Mouse (Mus musculus): ENCODE measurements around the gene Arhgap15. TPM values are rescaled to one million over a fixed set of nuclear protein-coding genes. Genes with fewer than 3 reads are reported as not detected.

Gene Arhgap15
- polyA plus RNA-seq, 1 experiment from 2014 or later, result 0.38 TPM

- WGBS, result 81% methylated on average over 10 of the region's 10 CpGs
- Histone ChIP-seq H3K4me2 (no peak overlapping the region), H3K9me3 (replicated peaks) (no peaks in the 10 kb centered on the region), H3K36me3 (no peaks in the 10 kb centered on the region), H3K27me3 (replicated peaks) (no peaks in the 10 kb centered on the region), H3K4me3 (no peak overlapping the region), H3K9ac (no peak overlapping the region), H3K4me1 (replicated peaks) (no peaks in the 10 kb centered on the region), H3K27ac (ENCODE audit: poor library complexity, severe bottlenecking) (no peak overlapping the region)
- no peak for ATAC-seq (ENCODE audit: insufficient number of reproducible peaks, low FRiP score)
These were observed 592.5 kb downstream of the Arhgap15 start for GRCm38 (mm10) chr2:44341091-44341571.

GRCm38 (mm10) chr2:44344861-44345260 lies 596.2 kb downstream of the Arhgap15 start:
- H3K4me2 ChIP-seq, result no peak overlapping the region
- WGBS, result 86% methylated on average over 8 of the region's 8 CpGs
- H3K36me3 ChIP-seq, result no peaks in the 10 kb centered on the region
- no peak overlapping the region for H3K9ac ChIP-seq
- H3K27ac ChIP-seq (ENCODE audit: poor library complexity, severe bottlenecking), result no peak overlapping the region
- no peaks in the 10 kb centered on the region for H3K9me3 ChIP-seq (replicated peaks)
- H3K4me3 ChIP-seq, result no peak overlapping the region
- no peaks in the 10 kb centered on the region for H3K27me3 ChIP-seq (replicated peaks)
- H3K4me1 ChIP-seq (replicated peaks), result no peaks in the 10 kb centered on the region
- no peak for ATAC-seq (ENCODE audit: insufficient number of reproducible peaks, low FRiP score)

- H3K27ac ChIP-seq (ENCODE audit: poor library complexity, severe bottlenecking), result no peak overlapping the region
- ATAC-seq (ENCODE audit: insufficient number of reproducible peaks, low FRiP score), result no peak
- H3K4me1 ChIP-seq (replicated peaks), result no peaks in the 10 kb centered on the region
- WGBS, result 84% methylated on average over 5 of the region's 5 CpGs
- no peak overlapping the region for H3K9ac ChIP-seq
- H3K4me3 ChIP-seq, result no peak overlapping the region
- no peaks in the 10 kb centered on the region for H3K27me3 ChIP-seq (replicated peaks)
- H3K4me2 ChIP-seq, result no peak overlapping the region
- no peaks in the 10 kb centered on the region for H3K9me3 ChIP-seq (replicated peaks)
- no peaks in the 10 kb centered on the region for H3K36me3 ChIP-seq
These were observed 596.8 kb downstream of the Arhgap15 start for GRCm38 (mm10) chr2:44345325-44345945.

GRCm38 (mm10) chr2:44346184-44346583 lies 597.6 kb downstream of the Arhgap15 start:
- Histone ChIP-seq H3K27ac (ENCODE audit: poor library complexity, severe bottlenecking) (no peak overlapping the region), H3K4me1 (replicated peaks) (no peaks in the 10 kb centered on the region), H3K9ac (no peak overlapping the region), H3K27me3 (replicated peaks) (no peaks in the 10 kb centered on the region), H3K36me3 (no peaks in the 10 kb centered on the region), H3K9me3 (replicated peaks) (no peaks in the 10 kb centered on the region), H3K4me2 (no peak overlapping the region), H3K4me3 (no peak overlapping the region)
- WGBS, result 77% methylated on average over 4 of the region's 4 CpGs
- no peak for ATAC-seq (ENCODE audit: insufficient number of reproducible peaks, low FRiP score)

- WGBS, result 79% methylated on average over 5 of the region's 5 CpGs
- H3K36me3 ChIP-seq, result no peaks in the 10 kb centered on the region
- H3K27me3 ChIP-seq (replicated peaks), result no peaks in the 10 kb centered on the region
- no peak overlapping the region for H3K9ac ChIP-seq
- no peak overlapping the region for H3K4me3 ChIP-seq
- H3K4me1 ChIP-seq (replicated peaks), result 0 out of 2 replicates have a peak, but pooled peaks cover 2% of the 10 kb centered on the region
- ATAC-seq (ENCODE audit: insufficient number of reproducible peaks, low FRiP score), result no peak
- no peak overlapping the region for H3K27ac ChIP-seq (ENCODE audit: poor library complexity, severe bottlenecking)
- no peaks in the 10 kb centered on the region for H3K9me3 ChIP-seq (replicated peaks)
- H3K4me2 ChIP-seq, result no peak overlapping the region
These were observed 599.2 kb downstream of the Arhgap15 start for GRCm38 (mm10) chr2:44347781-44348180.

GRCm38 (mm10) chr2:44349101-44349500 lies 600.5 kb downstream of the Arhgap15 start:
- WGBS, result 84% methylated on average over 2 of the region's 2 CpGs
- no peaks in the 10 kb centered on the region for H3K36me3 ChIP-seq
- H3K27ac ChIP-seq (ENCODE audit: poor library complexity, severe bottlenecking), result no peak overlapping the region
- H3K4me1 ChIP-seq (replicated peaks), result 0 out of 2 replicates have a peak, but pooled peaks cover 4% of the 10 kb centered on the region
- H3K27me3 ChIP-seq (replicated peaks), result no peaks in the 10 kb centered on the region
- no peaks in the 10 kb centered on the region for H3K9me3 ChIP-seq (replicated peaks)
- no peak overlapping the region for H3K4me3 ChIP-seq
- no peak overlapping the region for H3K9ac ChIP-seq
- ATAC-seq (ENCODE audit: insufficient number of reproducible peaks, low FRiP score), result no peak
- H3K4me2 ChIP-seq, result no peak overlapping the region

- no peak for ATAC-seq (ENCODE audit: insufficient number of reproducible peaks, low FRiP score)
- Histone ChIP-seq H3K4me3 (no peak overlapping the region), H3K9ac (no peak overlapping the region), H3K9me3 (replicated peaks) (no peaks in the 10 kb centered on the region), H3K36me3 (no peaks in the 10 kb centered on the region), H3K4me1 (replicated peaks) (0 out of 2 replicates have a peak, but pooled peaks cover 4% of the 10 kb centered on the region), H3K27ac (ENCODE audit: poor library complexity, severe bottlenecking) (no peak overlapping the region), H3K4me2 (no peak overlapping the region), H3K27me3 (replicated peaks) (no peaks in the 10 kb centered on the region)
- 32% methylated on average over 7 of the region's 7 CpGs for WGBS
These were observed 604.3 kb downstream of the Arhgap15 start for GRCm38 (mm10) chr2:44352885-44353284.

- Histone ChIP-seq H3K27me3 (replicated peaks) (no peaks in the 10 kb centered on the region), H3K27ac (ENCODE audit: poor library complexity, severe bottlenecking) (no peak overlapping the region), H3K36me3 (no peaks in the 10 kb centered on the region), H3K4me1 (replicated peaks) (0 out of 2 replicates have a peak, but pooled peaks cover 4% of the 10 kb centered on the region), H3K9ac (no peak overlapping the region), H3K9me3 (replicated peaks) (no peaks in the 10 kb centered on the region), H3K4me2 (no peak overlapping the region), H3K4me3 (no peak overlapping the region)
- 84% methylated on average over 4 of the region's 4 CpGs for WGBS
- ATAC-seq (ENCODE audit: insufficient number of reproducible peaks, low FRiP score), result no peak
These were observed 605.0 kb downstream of the Arhgap15 start for GRCm38 (mm10) chr2:44353594-44353993.

- Histone ChIP-seq H3K9me3 (replicated peaks) (no peaks in the 10 kb centered on the region), H3K4me1 (replicated peaks) (0 out of 2 replicates have a peak, but pooled peaks cover 4% of the 10 kb centered on the region), H3K27me3 (replicated peaks) (no peaks in the 10 kb centered on the region), H3K27ac (ENCODE audit: poor library complexity, severe bottlenecking) (no peak overlapping the region), H3K4me3 (no peak overlapping the region), H3K9ac (no peak overlapping the region), H3K36me3 (no peaks in the 10 kb centered on the region), H3K4me2 (no peak overlapping the region)
- 71% methylated on average over 4 of the region's 4 CpGs for WGBS
- ATAC-seq (ENCODE audit: insufficient number of reproducible peaks, low FRiP score), result no peak
These were observed 606.2 kb downstream of the Arhgap15 start for GRCm38 (mm10) chr2:44354786-44355185.

- Histone ChIP-seq H3K27ac (ENCODE audit: poor library complexity, severe bottlenecking) (no peak overlapping the region), H3K36me3 (no peaks in the 10 kb centered on the region), H3K4me2 (no peak overlapping the region), H3K9me3 (replicated peaks) (no peaks in the 10 kb centered on the region), H3K27me3 (replicated peaks) (no peaks in the 10 kb centered on the region), H3K4me1 (replicated peaks) (0 out of 2 replicates have a peak, but pooled peaks cover 4% of the 10 kb centered on the region), H3K4me3 (no peak overlapping the region), H3K9ac (no peak overlapping the region)
- WGBS, result 64% methylated on average over 11 of the region's 11 CpGs
- ATAC-seq (ENCODE audit: insufficient number of reproducible peaks, low FRiP score), result no peak
These were observed 606.7 kb downstream of the Arhgap15 start for GRCm38 (mm10) chr2:44355316-44355715.

- Histone ChIP-seq H3K9ac (no peak overlapping the region), H3K4me1 (replicated peaks) (0 out of 2 replicates have a peak, but pooled peaks cover 4% of the 10 kb centered on the region), H3K4me2 (no peak overlapping the region), H3K27ac (ENCODE audit: poor library complexity, severe bottlenecking) (no peak overlapping the region), H3K4me3 (no peak overlapping the region), H3K36me3 (no peaks in the 10 kb centered on the region), H3K9me3 (replicated peaks) (no peaks in the 10 kb centered on the region), H3K27me3 (replicated peaks) (no peaks in the 10 kb centered on the region)
- 70% methylated on average over 5 of the region's 5 CpGs for WGBS
- ATAC-seq (ENCODE audit: insufficient number of reproducible peaks, low FRiP score), result no peak
These were observed 607.7 kb downstream of the Arhgap15 start for GRCm38 (mm10) chr2:44356248-44356886.
